17 mouse cellular contexts compared by ENCODE assay signal in genomic region chr5:75847341-75847740, GRCm38 (mm10).
"Had no signal": no experiment of that assay in that cellular context is flagged by ENCODE, and none has a peak within 500 bp of the region (broad histone marks: within the 10 kb centered on the region; RNA-seq: fewer than 3 reads in every experiment).

No protein-coding gene starts in this region.

- ATAC-seq: liver, postnatal 0 days; lung, postnatal 0 days; midbrain, embryonic 13.5 days; midbrain, embryonic 15.5 days had no signal

- H3K36me3 ChIP-seq: lung, embryonic 15.5 days; midbrain, embryonic 13.5 days; midbrain, embryonic 15.5 days; neural tube, embryonic 12.5 days; stomach, embryonic 15.5 days had no signal

- DNase-seq: liver, postnatal 0 days; lung, adult 2 months; lung, postnatal 14 days; lung, postnatal 36 days; right cerebral cortex, postnatal 14 days; thymus, adult 2 months; thymus, postnatal 25 days had no signal

- H3K9ac ChIP-seq: liver, postnatal 0 days; lung, embryonic 15.5 days; midbrain, embryonic 13.5 days; midbrain, embryonic 15.5 days; neural tube, embryonic 12.5 days; stomach, embryonic 15.5 days had no signal

- H3K4me1 ChIP-seq: lung, embryonic 15.5 days; neural tube, embryonic 12.5 days; stomach, embryonic 15.5 days had no signal

- H3K27ac ChIP-seq: lung, embryonic 15.5 days; macrophage; midbrain, embryonic 13.5 days; midbrain, embryonic 15.5 days; neural tube, embryonic 12.5 days; stomach, embryonic 15.5 days; stomach, postnatal 0 days had no signal

- H3K9me3 ChIP-seq: lung, embryonic 15.5 days; megakaryocyte, embryonic 14.5 days; midbrain, embryonic 13.5 days; midbrain, embryonic 15.5 days; neural tube, embryonic 12.5 days; stomach, embryonic 15.5 days had no signal

- H3K4me2 ChIP-seq: lung, embryonic 15.5 days; midbrain, embryonic 11.5 days; midbrain, embryonic 13.5 days; midbrain, embryonic 15.5 days; neural tube, embryonic 12.5 days; stomach, embryonic 15.5 days had no signal

- H3K4me3 ChIP-seq: lung, embryonic 15.5 days; megakaryocyte, embryonic 14.5 days; midbrain, embryonic 13.5 days; midbrain, embryonic 15.5 days; neural tube, embryonic 12.5 days; stomach, embryonic 15.5 days had no signal

- H3K27me3 ChIP-seq: lung, embryonic 15.5 days; midbrain, embryonic 15.5 days; neural tube, embryonic 12.5 days; stomach, embryonic 15.5 days had no signal
